Mouse (Mus musculus): ENCODE data around the gene Tbxa2r.
A peak's percentile ranks its signal among the peaks of the same experiment; 100 is the strongest.

Tbxa2r gene

DNA sequence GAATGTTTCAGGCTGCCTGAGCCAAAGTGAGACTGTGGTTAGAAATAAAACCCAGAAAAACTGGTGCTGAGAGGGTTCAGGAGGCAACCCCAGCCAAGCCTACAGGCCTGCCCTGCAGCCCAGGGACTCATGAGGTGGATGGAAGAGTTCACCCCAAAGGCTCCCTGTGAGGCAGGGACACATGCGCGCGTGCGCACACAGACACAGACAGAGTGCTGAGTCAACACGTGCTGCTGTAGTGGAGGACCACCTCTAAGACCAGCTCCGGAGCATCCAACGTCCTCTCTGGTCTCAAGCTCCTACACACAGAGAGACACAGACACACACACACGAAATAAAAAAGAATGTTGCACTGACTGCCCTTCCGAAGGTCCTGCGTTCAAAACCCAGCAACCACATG is 46.8 kb downstream of the Tbxa2r start:
- DNase-seq: no peak

DNA sequence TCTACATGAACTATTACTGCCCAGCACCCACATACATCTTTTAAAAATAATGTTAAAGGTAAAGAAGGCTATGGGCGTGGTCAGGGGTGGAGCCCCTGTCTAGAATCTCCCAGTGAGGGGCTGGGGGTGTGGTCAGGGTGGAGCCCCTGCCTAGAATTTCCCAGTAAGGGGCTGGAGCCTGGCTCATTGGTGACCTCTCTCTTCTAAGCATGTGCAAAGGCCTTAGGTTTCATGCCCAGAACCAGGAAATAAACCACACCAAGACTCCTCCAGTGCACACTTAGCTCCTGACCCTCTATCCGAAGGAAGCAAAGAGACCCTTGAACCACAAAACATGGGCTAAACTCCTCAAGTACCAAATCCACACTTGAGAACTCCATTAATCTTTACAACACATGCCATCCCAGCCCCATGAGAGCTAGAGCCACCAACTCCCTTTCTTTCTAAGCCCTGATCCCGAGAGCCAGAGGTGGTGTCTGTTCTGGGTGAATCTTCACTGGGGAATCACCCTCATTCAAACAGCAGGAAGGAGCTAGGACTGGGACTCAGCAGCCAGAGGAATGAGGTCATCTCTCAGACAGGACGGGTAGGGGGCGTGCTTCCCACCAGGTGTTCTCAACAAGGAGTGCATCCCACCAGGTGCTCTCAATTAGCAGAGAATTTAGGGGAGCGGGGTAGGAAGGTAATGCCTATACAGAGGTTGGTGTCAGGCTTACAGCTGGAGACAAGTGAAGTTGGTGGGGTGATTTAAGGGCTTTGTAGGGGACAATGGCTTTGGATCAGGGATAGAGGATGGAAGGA is 48.2 kb downstream of the Tbxa2r start:
- DNase-seq: peak; percentile 91

DNA sequence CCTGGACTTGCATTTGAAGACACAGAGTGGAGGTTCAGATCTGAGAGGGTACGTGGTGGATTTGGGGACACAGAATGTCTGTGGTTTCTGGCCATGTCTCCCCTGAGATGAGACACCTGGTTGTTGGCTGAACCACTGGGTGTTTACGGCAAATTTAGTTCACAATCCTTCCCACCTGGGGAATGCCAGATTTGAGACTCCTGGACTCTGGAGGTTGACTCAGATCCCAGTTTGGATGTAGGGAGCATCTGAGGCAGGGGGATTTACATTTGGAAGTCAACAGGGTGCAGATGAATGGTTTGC is 48.8 kb downstream of the Tbxa2r start:
- no peak for DNase-seq

DNA sequence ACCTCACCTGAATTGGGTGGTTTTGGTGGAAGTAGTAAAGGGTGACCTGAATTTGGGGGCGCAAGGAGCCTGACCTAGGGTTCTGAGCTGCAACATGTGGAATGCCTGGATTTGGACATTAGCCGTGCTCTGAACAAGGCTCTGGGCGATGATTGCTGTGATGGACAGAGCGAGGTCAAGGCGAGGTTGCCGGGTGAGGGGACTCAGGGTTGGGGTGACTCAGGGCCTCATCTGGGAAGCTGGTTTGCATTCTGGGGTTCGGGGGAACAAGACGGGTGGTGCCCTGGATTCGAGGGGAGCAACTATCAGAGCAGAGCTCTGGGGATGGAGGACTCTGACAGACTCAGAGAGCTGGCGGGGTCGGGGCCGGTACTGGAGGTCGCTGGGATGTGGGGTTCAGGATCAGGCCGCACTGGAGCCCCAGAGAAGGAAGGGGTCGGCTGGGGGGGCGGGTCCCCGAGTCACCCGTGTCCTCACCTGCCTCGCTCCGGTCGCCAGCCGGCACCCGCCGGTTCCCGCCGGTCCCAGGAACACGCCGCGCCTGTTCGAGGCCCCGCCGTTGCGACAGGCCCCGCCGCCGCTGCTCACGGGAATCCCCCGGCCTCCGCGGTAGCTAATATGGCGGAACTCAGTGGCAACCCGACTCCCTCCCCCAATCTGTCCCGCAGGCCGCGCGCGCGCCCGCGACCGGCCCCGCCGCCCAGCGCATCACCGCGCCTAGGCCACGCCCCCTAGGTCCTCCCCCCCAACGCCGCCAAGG is 49.4 kb downstream of the Tbxa2r start, which contains the start of gene Fzr1:
Gene Fzr1, minus strand, starts transcription at position 724 of the 760 bp plus-strand sequence.
- DNase-seq: no peak

DNA sequence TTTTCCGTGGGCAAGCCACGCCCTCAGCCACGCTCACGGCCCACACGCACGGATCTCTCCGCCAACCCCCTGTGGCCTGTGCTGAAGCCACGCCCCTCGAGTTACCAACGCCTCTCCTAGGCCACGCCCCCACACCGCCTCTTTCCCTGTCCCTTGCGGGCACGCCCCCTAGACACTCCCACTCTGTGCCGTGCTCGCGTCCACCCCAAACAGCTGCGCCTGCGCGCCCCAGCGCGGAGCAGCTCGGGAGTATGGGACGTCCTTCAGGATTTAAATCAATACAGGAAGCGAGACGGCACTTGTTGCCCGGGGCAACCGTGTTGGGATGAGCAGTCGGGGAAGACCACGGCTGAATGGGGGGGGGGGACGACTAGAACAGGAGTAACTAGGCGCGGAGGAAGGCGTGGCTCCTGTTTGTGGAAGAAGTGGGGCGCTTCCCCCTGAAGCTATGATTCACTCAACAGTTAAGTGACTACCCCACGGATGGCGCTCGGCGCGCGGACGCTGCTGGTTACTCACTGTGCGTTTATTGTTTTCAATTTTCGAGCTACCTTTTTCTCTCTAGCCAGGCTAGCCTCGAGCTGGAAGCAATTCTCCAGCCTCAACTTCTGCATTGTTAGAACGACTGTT is 50.1 kb downstream of the Tbxa2r start:
- DNase-seq: peak; percentile 100

DNA sequence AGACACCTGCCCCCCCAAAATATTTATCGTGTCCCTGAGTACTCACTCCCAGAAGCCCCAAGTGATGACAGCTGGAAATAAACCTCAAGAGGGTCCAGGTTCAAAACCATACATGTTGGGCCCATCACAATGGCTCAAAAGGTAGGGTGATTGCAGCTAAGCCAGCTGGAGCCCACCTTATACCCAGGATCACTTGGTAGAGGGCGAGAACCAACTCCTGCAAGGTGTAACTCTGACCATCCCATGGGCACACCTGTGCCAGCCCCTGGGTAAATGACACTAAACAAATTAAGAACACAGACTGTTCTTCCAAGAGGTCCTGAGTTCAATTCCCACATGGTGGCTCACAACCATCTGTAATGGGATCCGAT is 50.6 kb downstream of the Tbxa2r start:
- no peak for DNase-seq

DNA sequence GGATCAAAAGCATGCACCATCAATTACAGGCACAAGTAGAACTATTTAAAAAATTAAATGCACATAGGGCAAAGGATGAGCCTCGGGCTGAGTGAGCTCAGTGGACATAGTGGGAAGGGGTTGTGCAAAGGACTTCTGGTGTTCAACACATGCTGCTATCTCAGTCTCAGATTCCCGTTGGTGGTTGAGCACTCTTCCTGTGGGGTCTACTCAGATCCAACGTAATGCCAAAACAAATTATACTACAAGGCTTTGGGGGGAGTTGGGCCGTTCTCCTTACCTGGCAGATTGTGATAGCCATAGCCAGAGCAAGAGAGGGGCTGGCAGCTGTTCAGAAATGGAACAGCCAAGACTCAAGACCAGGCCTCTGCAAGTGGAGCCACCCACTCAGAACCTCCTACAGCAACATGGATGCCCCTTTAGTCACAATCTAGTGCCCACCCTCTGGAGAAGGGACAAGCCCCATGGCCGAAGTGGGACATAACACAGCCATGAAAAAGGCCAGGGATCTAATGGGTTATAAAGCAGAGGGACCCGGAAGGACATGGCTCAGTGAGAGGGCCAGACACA is 51.4 kb downstream of the Tbxa2r start:
- DNase-seq: no peak

DNA sequence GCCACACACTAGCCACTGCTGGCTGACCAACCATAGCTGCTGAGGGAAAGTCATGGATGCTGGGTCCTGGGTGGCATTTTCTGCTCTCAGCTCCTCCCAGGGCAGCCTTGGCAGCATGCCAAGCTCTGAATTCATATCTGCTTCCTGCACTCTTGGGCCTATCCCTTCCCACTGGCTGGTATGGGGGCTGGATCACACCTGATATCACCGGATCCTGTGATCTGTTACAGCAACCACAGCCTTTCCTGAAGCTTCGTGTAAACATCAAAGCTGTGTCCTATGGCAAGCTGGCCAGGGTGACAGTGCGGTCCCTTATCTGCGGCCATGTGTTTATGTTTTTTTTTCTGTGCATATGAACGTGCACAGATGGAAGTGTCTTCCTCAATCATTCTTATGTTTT is 53.5 kb downstream of the Tbxa2r start:
- peak; percentile 93 for DNase-seq

DNA sequence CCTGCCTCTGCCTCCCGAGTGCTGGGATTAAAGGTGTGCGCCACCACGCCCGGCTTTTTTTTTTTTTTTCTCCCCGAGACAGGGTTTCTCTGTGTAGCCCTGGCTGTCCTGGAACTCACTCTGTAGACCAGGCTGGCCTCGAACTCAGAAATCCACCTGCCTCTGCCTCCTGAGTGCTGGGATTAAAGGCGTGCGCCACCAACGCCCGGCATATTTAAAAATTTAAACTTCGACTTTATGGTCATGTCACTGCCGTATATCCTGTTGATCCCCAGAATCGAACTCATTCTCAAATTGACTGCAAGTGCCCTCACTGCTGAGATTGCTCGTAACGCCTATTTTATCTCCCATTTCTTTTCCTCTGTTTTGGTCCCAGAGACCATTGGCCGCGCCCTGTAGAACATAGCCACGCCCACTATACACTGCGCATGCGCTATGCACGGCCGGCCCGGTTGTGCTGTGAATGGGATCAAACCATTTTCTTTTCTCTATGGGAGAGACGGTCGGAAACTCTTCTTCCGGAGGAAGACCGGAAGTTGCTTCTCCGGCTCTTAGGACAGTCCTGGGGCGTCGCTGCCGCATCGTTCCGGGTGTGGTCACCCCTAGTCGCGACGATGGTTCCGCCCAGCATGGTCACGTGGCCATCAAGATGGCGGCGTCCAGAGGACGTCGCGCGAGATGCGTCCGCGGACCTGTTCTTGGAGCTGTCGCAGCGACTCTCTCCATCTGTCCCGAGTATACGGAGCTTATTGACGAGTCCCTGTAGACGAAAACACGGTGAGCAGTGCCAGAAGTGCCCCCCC is 55.5 kb downstream of the Tbxa2r start, which contains the start of the genes Dohh and Gm48551:
Gene Dohh, plus strand, starts transcription at position 627 of the 803 bp plus-strand sequence.
Gene Gm48551, plus strand, starts transcription at position 665 of the 803 bp plus-strand sequence.
- peak; percentile 100 for DNase-seq

DNA sequence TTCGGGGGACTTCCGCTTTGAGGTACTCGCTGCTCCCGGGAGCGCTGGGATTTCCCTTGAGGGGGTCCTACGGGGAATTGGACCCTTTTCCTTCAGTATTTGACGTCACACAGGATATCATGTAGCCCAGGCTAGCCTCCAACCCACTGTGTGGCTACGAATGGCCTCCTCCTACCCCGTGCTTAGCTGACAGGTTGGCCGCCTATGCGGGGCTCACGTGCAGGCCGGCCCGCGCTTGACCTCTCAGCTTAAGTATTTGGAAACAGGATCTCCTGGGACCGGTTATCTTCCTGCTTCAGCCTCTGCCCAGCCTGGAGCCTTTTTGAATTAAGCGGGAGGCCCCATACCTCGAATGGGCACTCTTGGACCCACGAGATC is 56.1 kb downstream of the Tbxa2r start:
- DNase-seq: no peak

Data from liver (tissue).